Mouse (Mus musculus) kidney, adult 2 months (tissue): ENCODE results near the gene Stx8. TPM values are rescaled to one million over a fixed set of nuclear protein-coding genes. Genes with fewer than 3 reads are reported as not detected.

Experiments
- DNase-seq: peaks from one replicate; pipeline ENCODE4 v3.0.0; 2021
- H3K27ac ChIP-seq: fragments of 200-500 bp; 2 replicates; pipeline ENCODE4 v1.5.1; 2012; ENCODE audit warnings: low read depth, low read length, control low read depth, inconsistent platforms; ENCODE audit not compliant: insufficient read depth
- H3K27me3 ChIP-seq: fragments of 200-500 bp; replicated peaks from 2 replicates; pipeline ENCODE4 v1.6.1; 2012; ENCODE audit warnings: mild to moderate bottlenecking, moderate library complexity, low read length, inconsistent platforms; ENCODE audit not compliant: control insufficient read depth, insufficient read depth
- H3K36me3 ChIP-seq: fragments of 200-500 bp; 2 replicates; pipeline ENCODE4 v1.6.1; 2012; ENCODE audit warnings: mild to moderate bottlenecking, moderate library complexity, low read length, inconsistent platforms; ENCODE audit not compliant: control insufficient read depth, insufficient read depth
- H3K4me1 ChIP-seq: fragments of 200-500 bp; 2 replicates; pipeline ENCODE4 v1.6.1; 2011; ENCODE audit warnings: low read length; ENCODE audit not compliant: control insufficient read depth, insufficient read depth
- H3K4me3 ChIP-seq: fragments of 200-500 bp; 2 replicates; pipeline ENCODE4 v1.5.1; 2011; ENCODE audit warnings: mild to moderate bottlenecking, low read depth, low read length, control low read depth; ENCODE audit not compliant: insufficient read depth
- CTCF ChIP-seq: fragments of 200-500 bp; conservative IDR thresholded peaks from 2 replicates; pipeline ENCODE4 v1.5.1; 2011; ENCODE audit warnings: low read depth, mild to moderate bottlenecking, control low read depth, low read length, moderate library complexity, mixed read lengths; ENCODE audit not compliant: insufficient read depth, insufficient read length
- POLR2A ChIP-seq: fragments of 200-500 bp; IDR thresholded peaks from one replicate; pipeline ENCODE4 v1.6.1; 2011; ENCODE audit warnings: low read depth, low read length, control low read depth
- WGBS: fragments of 180-500 bp; shearing (Covaris S2); methylation state at CpG from one replicate; pipeline ENCODE4 v1.1.7; 2018; 5-methylcytosine and 5-hydroxymethylcytosine counted together
- polyA plus RNA-seq: library from polyadenylated mRNA; depleted of rRNA; stranded (reverse); fragments of >200 nt; gene quantifications from 2 replicates; pipeline ENCODE4 v1.2.3, GENCODE M21; 2012

The Stx8 gene
- polyA plus RNA-seq, 1 experiment: 10.7 TPM

GRCm38 (mm10) chr11:67972606-67973005 lies 6.6 kb downstream of the Stx8 start:
- no peaks in the 10 kb centered on the region for H3K27me3 ChIP-seq
- no peak for DNase-seq
- no peak overlapping the region for H3K27ac ChIP-seq
- no peaks in the 10 kb centered on the region for H3K4me1 ChIP-seq
- TF ChIP-seq CTCF: no peak
- TF ChIP-seq POLR2A: no peak
- H3K36me3 ChIP-seq: no peaks in the 10 kb centered on the region
- H3K4me3 ChIP-seq: no peak overlapping the region
- WGBS: 60% methylated on average over 1 of the region's 1 CpGs

GRCm38 (mm10) chr11:67973225-67973624 lies 7.2 kb downstream of the Stx8 start:
- DNase-seq: no peak
- no peaks in the 10 kb centered on the region for H3K27me3 ChIP-seq
- H3K36me3 ChIP-seq: no peaks in the 10 kb centered on the region
- H3K27ac ChIP-seq: no peak overlapping the region
- H3K4me1 ChIP-seq: no peaks in the 10 kb centered on the region
- 80% methylated on average over 5 of the region's 5 CpGs for WGBS
- no peak for TF ChIP-seq POLR2A
- TF ChIP-seq CTCF: no peak
- no peak overlapping the region for H3K4me3 ChIP-seq

- 12% methylated on average over 2 of the region's 2 CpGs for WGBS
- no peaks in the 10 kb centered on the region for H3K36me3 ChIP-seq
- no peak for DNase-seq
Observed at GRCm38 (mm10) chr11:67975252-67975651, 9.3 kb downstream of the Stx8 start.

GRCm38 (mm10) chr11:67983564-67983963 lies 17.6 kb downstream of the Stx8 start:
- WGBS: 59% methylated on average over 6 of the region's 6 CpGs
- TF ChIP-seq CTCF (no peak), POLR2A (no peak)

More at GRCm38 (mm10) chr11:67975252-67975651, 9.3 kb downstream of the Stx8 start:
- H3K4me1 ChIP-seq: no peaks in the 10 kb centered on the region
- TF ChIP-seq CTCF: no peak
- TF ChIP-seq POLR2A: no peak
- H3K27me3 ChIP-seq: no peaks in the 10 kb centered on the region
- no peak overlapping the region for H3K27ac ChIP-seq
- no peak overlapping the region for H3K4me3 ChIP-seq

GRCm38 (mm10) chr11:67991240-67991639 lies 25.2 kb downstream of the Stx8 start:
- no peak overlapping the region for H3K27ac ChIP-seq
- no peak overlapping the region for H3K4me3 ChIP-seq
- H3K36me3 ChIP-seq: no peaks in the 10 kb centered on the region; the same call in 1 of the 2 replicates
- DNase-seq: no peak
- WGBS: 85% methylated on average over 4 of the region's 4 CpGs
- no peaks in the 10 kb centered on the region for H3K27me3 ChIP-seq
- no peak for TF ChIP-seq POLR2A
- no peak for TF ChIP-seq CTCF
- H3K4me1 ChIP-seq: no peaks in the 10 kb centered on the region

More at GRCm38 (mm10) chr11:67983564-67983963, 17.6 kb downstream of the Stx8 start:
- H3K27ac ChIP-seq: no peak overlapping the region
- H3K4me1 ChIP-seq: no peaks in the 10 kb centered on the region
- H3K4me3 ChIP-seq: no peak overlapping the region
- H3K27me3 ChIP-seq: no peaks in the 10 kb centered on the region
- no peak for DNase-seq
- H3K36me3 ChIP-seq: no peaks in the 10 kb centered on the region; the same call in 1 of the 2 replicates

GRCm38 (mm10) chr11:67995965-67996364 lies 30.0 kb downstream of the Stx8 start:
- Histone ChIP-seq H3K36me3 (no peaks in the 10 kb centered on the region), H3K4me1 (no peaks in the 10 kb centered on the region), H3K27ac (no peak overlapping the region), H3K4me3 (no peak overlapping the region), H3K27me3 (no peaks in the 10 kb centered on the region)
- 78% methylated on average over 4 of the region's 4 CpGs for WGBS
- DNase-seq: no peak
- TF ChIP-seq CTCF (no peak), POLR2A (no peak)

- no peaks in the 10 kb centered on the region for H3K4me1 ChIP-seq
- H3K27ac ChIP-seq: no peak overlapping the region
- H3K36me3 ChIP-seq: no peaks in the 10 kb centered on the region
- TF ChIP-seq CTCF (no peak), POLR2A (no peak)
- 77% methylated on average over 3 of the region's 3 CpGs for WGBS
- DNase-seq: no peak
- H3K4me3 ChIP-seq: no peak overlapping the region
- H3K27me3 ChIP-seq: no peaks in the 10 kb centered on the region
Observed at GRCm38 (mm10) chr11:67998905-67999304, 32.9 kb downstream of the Stx8 start.

GRCm38 (mm10) chr11:67999629-68000028 lies 33.6 kb downstream of the Stx8 start:
- H3K4me1 ChIP-seq: no peaks in the 10 kb centered on the region
- H3K36me3 ChIP-seq: no peaks in the 10 kb centered on the region
- no peak overlapping the region for H3K27ac ChIP-seq
- no peaks in the 10 kb centered on the region for H3K27me3 ChIP-seq
- no peak for DNase-seq
- no peak overlapping the region for H3K4me3 ChIP-seq
- TF ChIP-seq CTCF (no peak), POLR2A (no peak)
- 68% methylated on average over 5 of the region's 5 CpGs for WGBS
